Mouse (Mus musculus) left cerebral cortex, postnatal 4 days (tissue): Measurements from ENCODE around the gene Nln. TPM values are rescaled to one million over a fixed set of nuclear protein-coding genes. Genes with fewer than 3 reads are reported as not detected.

Experiments
- DNase-seq: peaks from one replicate; pipeline ENCODE4 v3.0.0-alpha.2; 2022
- intact Hi-C: fragments of 180-260 bp; cut with DNase I; formaldehyde crosslinking; loops from one replicate; pipeline ENCODE4 v1.15.1; 2025
- total RNA-seq, 2 experiments: library from RNA; stranded (reverse); gene quantifications; 2 replicates each; pipeline ENCODE4 v1.2.3; 2021

The Nln gene
- total RNA-seq, 2 experiments from 2014 or later = 77.8 to 81.4 TPM

DNA sequence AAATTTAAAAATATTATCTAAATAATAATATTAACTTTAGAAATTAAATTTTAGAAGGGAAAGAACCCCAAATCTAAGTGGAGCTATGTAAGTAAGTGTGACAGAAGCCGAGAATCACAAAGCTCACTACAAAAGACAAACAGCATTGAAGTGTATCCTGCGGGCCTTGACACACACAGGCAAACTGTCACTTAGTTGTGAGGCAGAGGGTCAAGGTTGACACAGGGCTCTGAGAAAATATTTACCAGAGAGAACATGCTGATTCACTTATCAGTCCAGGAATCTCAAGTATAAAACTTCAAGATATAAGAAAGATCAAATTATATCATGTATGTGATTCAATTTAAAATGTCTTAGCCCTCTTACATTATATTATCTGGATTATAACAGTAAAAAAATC, 85.1 kb downstream of the Nln start:
- no peak for DNase-seq
- intact Hi-C loops = no loop called here

DNA sequence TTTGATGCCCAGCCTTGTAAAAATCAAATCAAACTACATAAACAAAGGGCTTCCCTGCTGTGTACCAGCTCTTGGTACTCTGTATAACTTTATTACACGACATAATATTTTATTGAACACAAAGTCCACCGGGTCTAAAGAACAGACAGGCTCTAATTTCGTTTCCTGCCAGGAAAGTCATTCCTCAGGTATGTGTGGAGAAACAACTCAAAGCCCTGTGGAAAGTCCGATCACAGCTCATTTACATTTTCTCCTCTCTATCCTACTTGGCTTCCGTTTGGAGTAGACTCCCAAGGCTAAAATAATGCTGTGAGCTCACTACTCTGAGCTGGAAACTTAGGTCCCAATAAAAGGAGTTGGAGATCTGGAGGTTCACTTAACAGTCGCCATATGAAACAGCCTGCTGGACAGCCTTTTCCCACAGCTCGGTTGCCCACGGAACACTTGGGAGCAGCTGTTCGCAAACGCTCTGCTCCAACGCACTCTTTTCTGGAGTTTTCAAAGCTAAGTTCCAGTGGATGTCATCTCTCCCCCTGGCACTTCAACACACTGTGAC, 86.0 kb downstream of the Nln start:
- intact Hi-C loops = no loop called here
- DNase-seq = no peak

DNA sequence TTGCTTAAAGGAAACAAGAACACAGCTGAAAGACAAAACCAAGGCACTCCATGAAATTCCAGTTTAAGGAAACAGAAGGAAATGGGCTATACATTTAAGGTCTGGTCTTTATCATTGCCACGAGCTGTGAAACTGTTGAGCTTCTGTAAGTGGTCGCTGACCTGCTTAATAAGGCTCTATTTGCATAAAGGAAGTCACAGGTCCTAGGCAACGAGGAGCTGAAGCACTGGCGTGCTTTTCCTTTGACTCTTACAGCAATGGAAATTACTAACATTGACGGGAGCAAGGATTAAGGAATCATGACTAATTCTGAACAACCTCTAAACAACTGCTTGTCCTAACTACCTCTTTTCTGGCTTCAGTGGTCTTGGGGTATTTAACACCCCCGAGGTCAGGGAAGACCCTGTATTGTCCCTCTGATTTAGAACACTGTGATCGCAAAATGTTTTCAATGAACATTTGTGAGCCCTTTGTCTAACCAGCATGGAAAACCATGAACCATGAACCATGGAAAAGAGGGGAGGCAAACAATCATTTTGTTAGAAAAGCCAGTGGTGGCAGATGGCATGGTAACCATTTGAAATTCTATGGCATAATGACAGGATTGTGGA, 90.8 kb downstream of the Nln start:
- intact Hi-C loops = loop anchor here (5.0 kb wide), 1 partner anchor 996 kb away; no protein-coding TSS in a partner anchor
- no peak for DNase-seq

DNA sequence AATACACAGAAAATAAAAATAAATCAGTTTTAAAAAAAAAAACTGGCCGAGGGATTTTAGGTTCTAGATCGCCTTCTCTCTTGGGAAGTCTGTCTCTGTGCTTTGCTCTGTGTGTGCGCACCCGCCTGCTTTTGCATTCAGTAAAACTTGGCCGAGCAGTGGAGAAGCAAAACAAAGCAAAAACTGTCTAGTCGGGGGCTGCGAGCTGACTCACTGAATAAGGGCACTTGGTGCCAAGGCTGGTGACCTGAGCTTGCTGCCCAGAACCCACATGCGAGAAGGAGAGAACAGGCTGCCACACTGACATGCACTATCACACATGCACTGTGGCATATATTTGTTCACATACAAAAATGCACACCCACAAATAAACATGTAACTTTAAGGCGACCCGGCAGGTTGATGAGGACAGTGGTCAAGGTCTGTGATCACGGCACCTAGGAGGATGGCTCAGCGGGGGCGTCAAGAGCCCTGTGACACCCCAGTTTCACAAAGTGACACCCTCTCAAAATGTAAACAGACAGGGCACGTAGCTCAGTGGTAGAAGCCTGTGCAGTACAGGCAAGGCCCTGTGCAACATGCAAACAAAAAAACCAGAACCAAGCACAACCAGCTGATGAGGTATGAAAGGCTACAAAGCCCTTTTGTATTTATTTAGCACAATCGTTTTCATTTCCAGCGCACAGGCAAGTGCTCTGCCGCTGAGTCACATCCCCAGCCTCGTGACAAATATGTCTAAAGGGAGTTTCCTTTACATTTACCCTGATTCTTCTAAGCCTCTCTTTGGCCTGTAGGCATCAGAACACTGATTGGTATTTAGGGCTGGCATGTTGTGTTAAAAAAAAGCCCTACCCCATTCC, 93.9 kb downstream of the Nln start:
- intact Hi-C loops = loop anchor here (5.0 kb wide), 1 partner anchor 993 kb away; no protein-coding TSS in a partner anchor

GRCm38 (mm10) chr13:104014038-104014437, 95.4 kb downstream of the Nln start:
- no peak for DNase-seq
- intact Hi-C loops = no loop called here

More for the DNA sequence above, 93.9 kb downstream of the Nln start:
- no peak for DNase-seq

- no peak for DNase-seq
- intact Hi-C loops = no loop called here
Measured at GRCm38 (mm10) chr13:104013380-104013779, 96.0 kb downstream of the Nln start.

DNA sequence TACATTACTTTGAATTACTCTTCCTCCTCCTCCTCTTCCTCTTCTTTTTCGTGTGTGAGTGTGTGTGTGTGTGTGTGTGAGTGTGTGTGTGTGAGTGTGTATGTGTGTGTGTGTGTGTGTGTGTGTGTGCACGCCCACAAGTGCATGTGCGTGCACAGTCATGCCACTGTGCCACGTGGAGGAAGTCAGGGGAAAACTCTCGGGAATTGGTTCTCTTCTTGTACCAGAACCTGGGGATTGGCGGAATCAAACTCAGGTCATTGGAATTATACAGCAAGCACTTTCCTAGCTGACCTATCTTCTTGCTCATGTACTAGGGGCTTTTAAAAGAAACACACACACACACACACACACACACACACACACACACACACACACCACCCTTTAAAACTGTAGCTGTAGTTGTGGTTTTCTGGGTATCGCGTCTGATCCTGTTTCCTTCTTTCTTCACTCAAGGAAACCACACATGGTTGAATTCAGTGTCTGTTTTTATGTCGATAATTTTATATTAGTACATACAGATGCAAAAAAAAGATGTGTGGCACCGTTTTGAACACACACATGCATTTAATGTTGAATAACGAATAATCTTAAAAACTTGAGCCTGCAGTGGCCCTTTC, 97.1 kb downstream of the Nln start:
- intact Hi-C loops = no loop called here
- no peak for DNase-seq

DNA sequence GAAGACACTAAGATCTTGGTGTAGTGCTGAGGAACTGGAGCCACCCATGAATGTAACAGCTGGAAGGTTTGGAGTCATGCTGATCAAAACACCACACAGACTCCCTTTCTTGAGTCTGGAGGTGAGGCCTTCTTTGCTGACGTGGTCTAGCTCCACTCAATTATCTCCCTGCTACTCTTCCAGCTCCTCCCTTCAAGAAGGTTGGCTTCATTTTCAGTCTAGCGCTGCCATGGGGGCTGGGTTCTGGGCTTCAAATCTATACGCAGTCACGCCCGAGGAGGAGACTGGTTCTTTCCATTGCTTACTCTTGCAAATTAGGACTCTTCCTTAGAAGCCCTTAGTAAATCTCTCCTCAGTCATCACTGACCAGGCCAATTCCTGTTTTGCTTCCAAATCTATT, 98.1 kb downstream of the Nln start:
- intact Hi-C loops = no loop called here
- no peak for DNase-seq

GRCm38 (mm10) chr13:104005231-104005845, 104.1 kb downstream of the Nln start:
- intact Hi-C loops = no loop called here
- DNase-seq = no peak

DNA sequence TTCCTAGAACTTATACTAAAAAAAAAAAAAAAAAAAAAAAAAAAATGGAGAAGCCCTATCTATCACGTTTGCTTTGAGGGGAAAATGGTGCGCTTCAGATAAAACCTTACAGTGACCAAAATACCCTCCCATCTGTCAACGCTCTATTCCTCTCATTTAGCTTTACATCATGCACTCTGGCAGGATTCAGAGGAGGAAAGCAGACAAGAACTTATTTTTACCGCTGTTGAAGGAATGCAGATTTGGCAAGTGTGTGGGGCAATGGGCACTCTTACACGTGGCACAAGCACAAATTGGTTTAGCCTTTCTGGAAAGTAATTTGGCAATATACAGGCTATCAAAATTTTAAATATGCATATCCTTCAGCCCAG, 115.3 kb downstream of the Nln start:
- intact Hi-C loops = no loop called here
- no peak for DNase-seq

DNA sequence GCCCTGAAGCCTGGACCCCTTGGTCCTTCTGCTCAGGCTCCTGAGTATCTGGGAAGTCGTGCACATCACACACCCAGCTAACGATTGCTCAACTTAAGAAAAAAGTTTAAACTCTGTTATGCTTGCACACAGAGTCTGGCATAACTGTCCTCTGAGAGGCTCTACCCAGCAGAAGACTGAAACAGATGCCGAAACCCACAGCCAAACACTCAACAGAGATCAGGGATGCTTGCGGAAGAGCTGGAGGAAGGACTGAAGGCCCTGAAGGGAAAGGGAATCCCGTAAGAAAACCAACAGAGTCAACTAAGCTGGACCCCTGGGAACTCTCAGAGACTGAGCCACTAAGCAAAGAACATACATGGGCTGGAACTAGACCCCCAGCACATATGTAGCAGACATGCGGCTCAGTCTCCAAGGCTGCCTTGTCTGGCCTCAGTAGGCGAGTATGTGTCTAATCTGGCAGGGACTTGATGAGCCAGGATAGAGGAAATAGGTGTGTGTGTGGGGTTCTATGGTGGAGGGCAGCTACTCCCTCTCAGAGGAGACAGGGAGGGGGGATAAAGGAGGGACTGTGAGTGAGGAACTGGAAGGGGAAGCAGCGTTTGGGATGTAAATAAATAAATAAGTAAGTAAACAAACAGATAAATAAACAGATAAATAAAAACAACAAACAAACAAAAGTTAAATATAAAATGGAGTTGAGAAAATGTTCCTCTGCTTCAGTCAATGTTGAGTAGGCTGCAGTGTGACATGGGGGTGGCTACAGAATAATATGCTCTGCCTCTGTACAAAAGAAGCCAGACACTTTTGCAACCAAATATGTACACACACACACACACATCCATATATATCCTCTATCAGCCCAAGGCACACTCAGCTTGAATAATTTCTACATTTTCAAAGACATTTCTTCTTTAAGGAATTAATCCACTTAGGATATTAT, 116.0 kb downstream of the Nln start:
- DNase-seq = no peak
- intact Hi-C loops = no loop called here

DNA sequence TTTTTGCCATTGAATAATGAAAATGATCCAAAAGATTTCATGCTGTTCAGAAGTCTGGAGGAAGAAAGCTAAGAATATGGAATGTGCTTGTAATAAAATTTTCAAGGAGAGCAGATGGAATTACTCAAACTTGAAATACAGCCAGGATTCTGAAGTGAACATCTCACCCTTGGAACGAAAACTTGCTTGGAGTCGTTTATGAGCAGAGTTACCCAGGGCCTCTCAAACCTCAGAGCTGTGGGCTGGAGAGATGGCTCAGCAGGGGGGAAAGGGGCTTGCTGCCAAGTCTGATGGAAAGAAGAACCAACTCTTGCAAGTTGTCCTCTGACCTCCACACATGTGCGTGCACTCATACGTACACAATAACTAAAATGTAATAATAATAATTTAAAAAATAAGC, 122.8 kb downstream of the Nln start:
- intact Hi-C loops = no loop called here
- DNase-seq = peak; percentile 29

DNA sequence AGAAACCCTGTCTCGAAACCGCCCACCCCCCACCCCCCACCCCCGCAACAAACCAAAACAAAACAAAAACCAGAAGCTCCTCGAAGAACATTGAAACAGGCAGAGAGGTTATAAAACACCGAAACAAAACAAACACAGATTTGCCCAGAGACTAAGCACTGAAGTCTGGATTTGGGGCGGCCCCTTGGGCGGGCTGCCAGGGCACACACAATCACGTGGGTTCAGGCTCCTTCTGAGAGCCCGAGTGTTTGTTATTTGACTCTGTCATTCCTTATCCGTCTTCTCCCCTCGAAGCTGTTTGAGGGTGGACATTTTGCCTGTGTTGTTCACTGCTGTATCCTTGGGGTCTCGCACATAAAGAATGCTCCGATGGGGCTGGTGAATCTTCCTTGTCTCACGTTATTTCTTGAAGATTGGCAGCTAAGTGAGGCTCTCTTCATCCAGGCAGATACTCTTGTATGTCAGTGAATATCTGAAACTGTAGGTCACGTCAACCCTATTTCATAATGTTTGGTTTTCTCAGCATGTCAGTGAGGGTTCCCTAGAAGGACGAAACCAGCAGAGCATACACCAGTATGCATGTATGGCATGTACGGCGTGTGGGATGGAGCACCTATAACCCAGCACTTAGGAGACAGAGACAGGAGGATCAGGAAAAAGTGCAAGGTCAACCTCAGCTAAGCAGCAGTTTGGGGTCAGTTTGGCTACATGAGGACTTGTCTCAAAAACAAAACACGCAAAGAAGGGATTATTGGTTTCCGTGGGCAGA, 123.7 kb downstream of the Nln start:
- DNase-seq = no peak
- intact Hi-C loops = no loop called here

DNA sequence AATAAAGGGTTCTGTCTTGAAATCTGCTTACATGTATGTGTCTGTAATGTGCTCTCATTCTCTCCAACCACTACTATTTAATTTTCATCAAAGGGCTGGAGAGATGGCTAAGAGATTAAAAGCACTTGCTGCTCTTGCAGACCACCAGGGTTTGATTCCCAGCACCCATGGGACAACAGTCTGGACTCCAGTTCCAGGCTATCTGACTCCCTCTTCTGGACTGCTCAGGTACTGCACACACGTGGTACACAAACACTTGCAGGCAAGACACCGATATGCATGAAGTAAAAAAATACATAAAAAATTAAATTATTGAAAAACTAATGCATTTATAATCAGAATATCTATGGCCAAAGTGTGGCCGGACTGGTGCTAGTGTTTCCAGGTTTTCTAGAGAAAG, 127.0 kb downstream of the Nln start:
- no peak for DNase-seq

GRCm38 (mm10) chr13:103980414-103980813, 129.0 kb downstream of the Nln start:
- DNase-seq = no peak
- intact Hi-C loops = no loop called here

More for the DNA sequence above, 127.0 kb downstream of the Nln start:
- intact Hi-C loops = no loop called here

DNA sequence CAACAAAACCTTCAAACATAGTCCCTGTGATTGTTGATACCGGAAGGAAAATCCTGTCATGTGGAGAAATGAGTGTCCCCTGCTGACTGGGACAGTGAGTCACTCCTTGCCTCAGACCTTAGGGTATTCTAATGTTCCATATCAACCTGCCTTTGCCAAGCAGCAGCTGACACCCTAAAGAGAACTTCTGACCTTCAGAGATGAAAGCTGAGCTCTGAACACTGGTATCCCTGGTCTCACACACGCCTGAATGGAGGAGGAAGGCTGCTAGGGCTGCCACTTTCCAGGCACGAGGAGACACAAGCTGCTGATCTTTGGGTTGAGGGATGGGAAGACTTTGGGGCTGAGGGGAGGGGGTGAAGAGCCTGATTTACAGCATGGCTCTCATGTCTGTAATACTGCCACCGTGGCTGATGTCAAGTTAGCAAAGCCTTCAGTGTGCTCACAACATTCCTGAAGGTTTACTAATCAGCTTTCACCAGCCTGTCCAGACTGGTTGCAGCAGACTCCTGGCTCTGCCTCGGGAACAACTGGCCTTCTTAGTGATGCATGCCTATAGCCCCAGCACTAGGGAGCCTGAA, 131.0 kb downstream of the Nln start:
- DNase-seq = no peak
- intact Hi-C loops = no loop called here

GRCm38 (mm10) chr13:103977844-103978243, 131.6 kb downstream of the Nln start:
- no peak for DNase-seq
- intact Hi-C loops = no loop called here

- intact Hi-C loops = no loop called here
Measured at GRCm38 (mm10) chr13:103976181-103976724, 133.2 kb downstream of the Nln start.

DNA sequence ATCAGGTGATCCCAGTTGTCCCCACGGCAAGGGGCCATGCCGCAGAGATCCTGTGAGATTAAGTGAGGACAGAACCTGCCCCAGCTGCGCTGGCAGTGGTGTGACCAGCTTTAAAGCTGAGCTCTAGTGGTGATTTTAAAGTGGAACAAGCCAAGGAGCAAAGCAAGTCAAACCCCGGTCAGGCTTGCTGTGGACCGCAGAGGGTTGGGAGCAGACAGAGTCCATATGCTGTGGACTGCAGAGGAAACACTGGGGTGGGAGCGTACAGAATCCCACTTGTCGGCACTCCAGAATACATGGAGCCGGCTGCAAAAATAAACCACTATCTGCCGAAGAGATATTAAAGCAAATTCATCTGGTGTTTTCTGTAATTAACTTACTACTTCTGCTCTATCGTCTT, 134.3 kb downstream of the Nln start:
- no peak for DNase-seq
- intact Hi-C loops = no loop called here

More at GRCm38 (mm10) chr13:103976181-103976724, 133.2 kb downstream of the Nln start:
- no peak for DNase-seq
